Mouse (Mus musculus) c-Kit-negative CD71-positive TER-119-positive erythroid progenitor cells, embryonic 14.5 days (primary cell): ENCODE results near the gene BC004004.
"Not testable (repeated sequence)": the region's sequence is repeated elsewhere in the genome, so short reads cannot be mapped to it uniquely, and the experiment has no call there.

Experiments used
- DNase-seq: peaks from one replicate; pipeline ENCODE4 v3.0.0-alpha.2; 2013; ENCODE audit warnings: low read depth, low spot score

BC004004 gene

DNA sequence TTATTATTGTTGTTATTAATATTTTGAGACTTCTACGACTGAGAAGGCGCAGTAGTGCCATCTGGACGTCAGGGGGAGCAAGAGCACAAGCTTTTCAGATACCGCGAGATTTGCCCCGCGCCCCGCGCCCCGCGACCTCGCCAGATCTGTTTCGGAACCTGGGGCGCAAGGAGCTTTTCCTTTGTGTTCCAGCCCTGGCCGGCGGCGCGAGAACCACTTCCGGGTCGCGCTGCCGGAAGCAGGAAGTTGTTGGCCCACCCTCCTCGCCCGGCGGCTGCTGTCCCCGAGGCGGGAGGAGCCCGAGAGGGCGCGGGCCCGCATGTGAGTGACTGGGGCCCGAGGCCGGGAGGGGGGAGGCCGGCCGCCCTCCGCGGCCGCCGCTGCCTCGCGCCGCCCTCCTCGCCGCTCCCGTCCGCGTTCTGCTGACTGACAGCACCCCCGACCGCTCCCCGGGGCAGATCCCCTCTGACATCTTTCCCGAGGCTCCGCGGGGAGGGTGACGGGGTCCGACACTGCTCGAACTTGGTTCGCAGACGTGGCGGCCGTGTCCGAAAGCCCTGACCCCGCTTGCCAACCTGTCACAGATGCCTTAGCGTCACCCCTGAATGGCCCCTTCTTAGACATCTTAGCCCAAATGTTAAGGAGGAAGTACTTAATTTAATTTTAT is at the start of gene BC004004:
TSS of gene BC004004 (plus strand) at position 107 of the 667 bp plus-strand sequence.
- DNase-seq, result peak; percentile 86

GRCm38 (mm10) chr17:29220631-29221030 is 48.0 kb upstream of the BC004004 start:
- DNase-seq, result no peak

DNA sequence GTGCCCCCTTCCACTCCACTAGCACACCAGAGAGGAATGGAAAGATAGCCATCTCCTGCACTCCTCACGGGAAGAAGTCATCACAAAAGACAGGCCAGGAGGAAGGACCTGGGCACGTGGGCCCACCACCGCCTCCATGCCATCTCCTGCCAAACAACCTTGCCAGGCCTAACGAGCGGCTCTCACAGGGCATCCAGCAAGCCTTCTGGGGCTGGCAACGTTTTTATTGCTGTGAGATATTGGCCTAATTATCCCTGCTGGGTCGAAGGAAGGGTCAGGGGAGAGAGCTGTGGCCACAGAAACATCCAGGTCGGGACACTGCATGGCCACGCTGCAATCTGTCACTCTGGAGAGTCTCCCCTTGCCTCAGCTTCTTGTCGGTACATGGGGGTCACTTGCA is 37.5 kb upstream of the BC004004 start:
- DNase-seq, result no peak

- DNase-seq, result no peak
Measured at GRCm38 (mm10) chr17:29236111-29236510, 32.5 kb upstream of the BC004004 start.

GRCm38 (mm10) chr17:29237267-29237771 is 31.3 kb upstream of the BC004004 start:
- no peak for DNase-seq

- DNase-seq, result no peak
Measured at GRCm38 (mm10) chr17:29237772-29238420, 30.7 kb upstream of the BC004004 start, which contains the start of gene Cpne5. Cpne5 (minus strand) TSS chr17:29238167.

GRCm38 (mm10) chr17:29238421-29238945 is 30.1 kb upstream of the BC004004 start:
- DNase-seq, result no peak

DNA sequence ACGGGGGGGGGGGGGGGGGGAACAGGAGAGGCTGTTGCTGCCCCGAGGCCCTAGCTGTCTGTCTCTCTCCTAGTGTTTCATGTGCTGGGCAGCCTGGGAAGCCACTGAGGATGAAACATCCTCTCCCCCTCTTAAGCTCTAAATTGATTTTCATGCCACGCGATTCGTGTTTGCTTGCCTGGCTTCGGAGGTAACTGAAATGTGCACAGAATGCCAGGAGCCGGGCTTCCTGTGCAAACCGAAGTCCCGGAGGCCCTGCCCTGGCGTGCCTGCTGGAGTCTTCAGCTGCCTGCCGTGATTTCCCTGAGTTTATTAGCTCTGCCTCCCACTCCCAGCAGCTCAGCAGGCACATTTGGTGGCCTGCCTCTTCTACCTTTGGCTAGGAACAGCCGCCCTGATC is 23.7 kb upstream of the BC004004 start:
- DNase-seq, result no peak

- DNase-seq, result no peak
Measured at GRCm38 (mm10) chr17:29245725-29246124, 22.9 kb upstream of the BC004004 start.

DNA sequence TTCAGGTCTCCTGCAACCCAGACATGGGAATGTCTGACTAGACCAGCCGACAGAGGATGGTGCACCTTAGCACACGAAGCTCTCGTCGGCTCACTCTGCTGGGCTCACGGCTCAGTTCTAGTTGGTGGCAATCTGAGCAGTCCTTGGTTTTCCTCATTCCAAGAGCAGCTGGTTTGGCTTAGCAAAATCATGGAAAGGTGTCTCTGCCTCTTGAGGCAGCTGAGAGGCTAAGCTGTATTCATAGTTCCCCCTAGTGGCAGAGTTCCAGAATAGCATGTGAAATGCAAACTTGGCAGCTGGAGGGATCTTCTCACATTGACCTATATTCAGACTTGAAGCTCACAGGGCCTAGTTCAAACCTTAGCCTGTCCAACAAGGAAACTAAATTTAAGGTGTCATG is 22.0 kb upstream of the BC004004 start:
- no peak for DNase-seq

DNA sequence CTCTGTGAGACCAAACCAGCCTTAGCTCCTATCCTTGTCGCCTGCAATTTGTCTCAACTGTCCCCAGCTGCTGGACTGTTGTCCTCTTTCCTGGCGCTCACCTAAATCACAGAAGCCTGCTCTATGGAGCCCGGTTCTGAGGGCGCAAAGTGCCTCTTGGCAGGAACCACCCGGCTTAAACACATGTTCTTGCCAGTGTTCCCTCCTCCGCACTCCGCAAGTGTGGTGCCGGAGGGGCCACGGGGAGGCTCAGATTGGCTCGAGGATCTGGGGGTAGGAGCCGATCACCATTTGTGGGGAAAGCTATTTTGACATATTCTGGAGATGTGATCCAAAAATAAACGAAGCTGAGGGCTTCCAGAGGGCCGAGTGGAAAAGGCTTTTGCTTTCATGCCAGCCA is 20.7 kb upstream of the BC004004 start:
- DNase-seq, result no peak

- DNase-seq, result no peak
Measured at GRCm38 (mm10) chr17:29249512-29249911, 19.1 kb upstream of the BC004004 start.

DNA sequence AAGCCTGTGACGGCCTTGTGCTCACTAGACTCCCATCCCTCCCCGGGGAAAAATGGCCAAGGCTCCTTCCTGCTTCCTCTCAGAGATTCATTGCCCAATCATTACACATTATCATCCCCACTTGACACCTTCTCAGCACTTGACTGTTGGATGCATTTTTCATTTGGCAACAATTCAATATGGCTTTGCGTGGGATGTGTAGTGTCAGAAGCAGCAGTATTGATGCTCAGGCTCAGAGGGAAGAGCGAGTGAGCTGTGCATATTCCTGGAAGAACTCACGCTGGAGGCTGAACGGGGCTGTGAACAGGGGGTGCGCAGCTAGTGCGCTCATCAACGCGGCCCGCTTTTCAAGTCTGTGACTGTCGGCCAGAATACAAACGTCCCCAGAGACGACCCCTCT is 17.6 kb upstream of the BC004004 start:
- DNase-seq, result not testable (repeated sequence)

GRCm38 (mm10) chr17:29251608-29252390 is 16.8 kb upstream of the BC004004 start:
- DNase-seq, result no peak

DNA sequence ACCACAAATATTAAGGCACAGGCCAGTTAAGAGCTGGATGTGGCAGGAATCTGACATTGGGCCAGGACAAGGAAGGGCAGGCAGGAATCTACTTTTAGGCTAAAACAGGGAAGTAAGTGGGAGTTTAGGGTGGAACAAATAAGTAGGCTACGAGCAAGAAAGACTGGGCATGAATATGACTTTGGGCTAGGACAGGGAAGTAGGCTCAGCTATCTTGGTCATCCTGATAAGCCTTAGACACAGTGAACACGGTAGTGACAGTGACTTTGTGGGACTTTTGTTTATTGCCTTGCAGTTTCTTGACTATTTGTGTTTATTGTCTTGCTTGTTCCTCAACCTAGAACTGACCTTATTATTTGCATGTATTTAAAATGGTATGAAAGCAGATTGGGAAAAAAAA is 15.4 kb upstream of the BC004004 start:
- no peak for DNase-seq

GRCm38 (mm10) chr17:29253684-29254083 is 14.9 kb upstream of the BC004004 start:
- DNase-seq, result no peak

GRCm38 (mm10) chr17:29254784-29255183 is 13.8 kb upstream of the BC004004 start:
- not testable (repeated sequence) for DNase-seq

- no peak for DNase-seq
Measured at GRCm38 (mm10) chr17:29256507-29256906, 12.1 kb upstream of the BC004004 start.

DNA sequence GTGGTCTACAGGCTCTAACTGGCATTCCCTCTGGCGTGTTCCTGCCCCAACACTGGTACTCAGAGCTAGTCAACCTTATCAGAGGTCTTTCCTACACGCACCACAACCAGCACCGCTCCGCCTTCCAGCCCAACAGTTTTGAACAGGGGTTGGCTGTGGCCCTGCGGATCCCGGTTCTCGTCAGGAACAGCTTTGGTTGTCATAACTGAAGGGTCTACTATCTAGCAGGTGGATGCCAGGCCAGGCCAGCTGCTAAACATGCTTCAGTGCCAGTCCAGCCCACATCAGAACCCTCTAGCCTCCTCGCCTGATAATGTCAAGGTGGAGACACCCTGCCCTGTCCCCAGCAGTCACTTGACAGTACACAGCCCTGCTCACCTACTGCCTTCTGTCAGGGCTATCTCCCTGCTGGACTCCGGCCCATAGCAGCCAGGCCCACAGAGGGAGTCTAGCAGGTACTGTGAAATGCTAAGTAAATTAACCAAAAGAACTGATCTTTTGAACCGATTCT is 11.5 kb upstream of the BC004004 start:
- no peak for DNase-seq

- no peak for DNase-seq
Measured at GRCm38 (mm10) chr17:29258025-29258558, 10.5 kb upstream of the BC004004 start.

DNA sequence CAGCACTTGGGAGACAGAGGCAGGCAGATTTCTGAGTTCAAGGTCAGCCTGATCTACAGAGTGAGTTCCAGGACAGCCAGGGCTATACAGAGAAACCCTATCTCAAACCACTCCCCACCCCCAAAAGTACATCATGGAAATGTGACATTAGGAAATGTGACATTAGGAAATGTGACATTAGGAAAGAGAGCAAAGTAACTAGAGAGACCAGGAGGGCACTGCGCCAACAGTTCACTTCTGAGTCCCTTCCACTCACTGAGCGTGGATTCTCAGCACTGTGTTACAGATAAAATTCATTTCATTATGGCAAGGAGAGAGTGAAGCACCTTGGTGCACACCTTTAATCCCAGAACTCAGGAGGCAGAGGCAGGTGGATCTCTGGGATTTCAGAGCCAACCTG is 9.7 kb upstream of the BC004004 start:
- DNase-seq, result no peak

- DNase-seq, result peak; percentile 73
Measured at GRCm38 (mm10) chr17:29259489-29259888, 9.1 kb upstream of the BC004004 start.
